Mouse (Mus musculus) adrenal gland, adult 2 months (tissue): ENCODE measurements around the gene Optc. TPM values are rescaled to one million over a fixed set of nuclear protein-coding genes. Genes with fewer than 3 reads are reported as not detected.

Source experiments
- DNase-seq: peaks from one replicate; pipeline ENCODE4 v3.0.0; 2021
- long read RNA-seq: library from polyadenylated mRNA; stranded (forward); transcript quantifications from one replicate; pipeline ENCODE4 v2.0.0, GENCODE M21; 2021
- polyA plus RNA-seq: library from polyadenylated mRNA; depleted of rRNA; stranded (reverse); fragments of >200 nt; gene quantifications from 2 replicates; pipeline ENCODE4 v1.2.3, GENCODE M21; 2012; rRNA removed
- total RNA-seq, 2 experiments: library from RNA; stranded (reverse); gene quantifications; 2 replicates each; pipeline ENCODE4 v1.2.3; 2021

Optc gene
- total RNA-seq = 1 to 10 TPM in 1 of 2 experiments, under 1 TPM in 1; 0.98 to 1.0 TPM
- polyA plus RNA-seq = 0.83 and 1.3 TPM in 2 replicates
- long read RNA-seq, partial matches to known transcripts = 0 of 2 reads
- long read RNA-seq, other reads (novel, unspliced or antisense) = 2 of 2 reads

DNA sequence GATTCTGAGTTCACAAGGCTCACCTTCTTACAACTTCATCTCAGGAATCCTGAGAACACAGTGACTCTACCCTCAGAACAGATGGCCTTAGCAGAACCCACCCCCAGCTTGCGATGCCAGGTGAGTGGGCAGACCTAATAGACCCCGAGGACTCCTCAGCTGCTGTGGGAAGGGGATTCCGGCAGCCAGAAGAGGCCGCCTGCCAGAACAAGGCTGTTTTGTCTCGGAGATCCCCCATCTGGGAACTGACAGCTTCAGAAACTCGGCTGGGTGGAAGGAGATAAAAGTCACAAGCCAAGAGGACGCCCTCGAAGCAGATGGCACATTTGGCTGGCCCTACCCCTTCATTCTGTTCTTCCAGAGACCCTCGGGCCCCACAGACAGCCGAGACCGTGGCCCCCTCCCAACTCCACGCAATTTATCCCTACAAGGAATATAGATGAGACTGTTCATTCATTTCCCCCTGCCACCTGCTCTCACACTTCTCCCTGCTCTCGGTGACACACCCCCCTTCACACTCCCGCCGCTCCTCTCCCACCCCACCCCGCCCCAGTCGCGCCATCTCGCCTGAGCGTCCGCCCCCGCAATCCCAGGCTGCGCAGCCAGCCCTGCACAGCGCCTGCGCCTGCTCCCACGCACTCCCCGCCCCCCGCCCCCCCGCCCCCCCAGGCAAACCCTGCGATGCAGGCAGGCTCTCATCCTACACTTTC, at the start of gene Optc:
TSS of gene Optc (minus strand) at position 51 of the 710 bp plus-strand sequence.
- no peak for DNase-seq

DNA sequence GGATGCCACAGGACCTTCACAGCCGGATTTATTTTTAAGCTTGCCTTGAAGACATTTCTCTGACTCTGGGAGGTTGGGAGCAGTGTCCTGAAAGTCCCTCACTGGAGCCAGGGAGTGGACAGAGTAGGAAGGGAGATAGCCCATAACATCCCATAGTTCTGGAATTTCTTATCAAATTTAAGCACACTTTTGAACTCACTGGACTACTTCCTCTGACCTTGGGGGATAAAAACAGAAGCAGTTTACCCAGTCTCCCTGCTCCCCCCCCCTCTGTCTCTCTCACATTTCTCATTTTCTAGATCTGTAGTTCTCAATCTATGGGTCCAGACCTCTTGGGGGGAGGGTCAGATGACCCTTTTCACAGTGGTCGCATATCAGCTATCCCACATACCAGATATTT, 46.2 kb upstream of the Optc start:
- no peak for DNase-seq

DNA sequence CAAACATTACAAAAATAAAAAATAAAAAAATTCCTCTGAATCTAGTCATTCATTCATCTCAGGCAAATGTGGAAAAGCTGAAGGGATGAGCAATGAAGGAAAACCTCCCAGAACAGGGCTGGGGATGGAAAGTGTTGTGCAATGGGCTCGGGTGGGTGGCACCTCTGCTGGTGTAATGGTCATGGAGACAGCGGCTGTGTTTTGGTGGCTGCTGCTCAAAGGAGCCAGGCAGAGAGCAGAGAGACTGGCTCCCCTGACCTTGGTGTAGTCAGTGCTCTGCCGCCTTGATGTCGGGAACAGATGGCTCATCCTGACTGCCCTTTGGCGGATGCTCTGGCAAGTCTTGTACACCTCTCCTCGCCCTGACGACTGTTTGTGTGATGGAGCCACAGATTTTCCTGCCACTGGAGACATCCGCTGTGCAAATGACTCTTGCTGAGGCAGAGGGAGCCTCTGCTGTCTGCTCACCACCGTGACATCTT, 45.5 kb upstream of the Optc start:
- DNase-seq = peak; percentile 88

DNA sequence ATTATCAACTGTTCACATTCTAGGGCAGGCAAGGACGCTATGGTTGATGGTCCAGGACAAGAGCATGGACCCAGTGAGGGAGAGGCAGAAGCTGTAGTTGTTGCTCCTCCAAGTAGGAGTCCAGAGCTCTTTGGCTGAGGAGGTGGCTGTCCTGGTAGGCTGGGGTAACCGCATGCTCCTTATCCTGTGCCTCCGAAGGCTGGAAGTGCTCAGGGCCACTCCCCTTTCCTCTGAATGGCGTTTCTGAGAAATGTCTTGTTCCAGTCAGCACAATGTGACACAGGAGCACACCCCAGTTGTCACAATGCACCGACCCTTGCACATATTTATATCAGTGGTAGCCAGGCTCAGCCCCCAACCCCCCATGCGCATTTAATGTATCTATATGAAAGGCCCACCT, 43.8 kb upstream of the Optc start:
- DNase-seq = no peak

DNA sequence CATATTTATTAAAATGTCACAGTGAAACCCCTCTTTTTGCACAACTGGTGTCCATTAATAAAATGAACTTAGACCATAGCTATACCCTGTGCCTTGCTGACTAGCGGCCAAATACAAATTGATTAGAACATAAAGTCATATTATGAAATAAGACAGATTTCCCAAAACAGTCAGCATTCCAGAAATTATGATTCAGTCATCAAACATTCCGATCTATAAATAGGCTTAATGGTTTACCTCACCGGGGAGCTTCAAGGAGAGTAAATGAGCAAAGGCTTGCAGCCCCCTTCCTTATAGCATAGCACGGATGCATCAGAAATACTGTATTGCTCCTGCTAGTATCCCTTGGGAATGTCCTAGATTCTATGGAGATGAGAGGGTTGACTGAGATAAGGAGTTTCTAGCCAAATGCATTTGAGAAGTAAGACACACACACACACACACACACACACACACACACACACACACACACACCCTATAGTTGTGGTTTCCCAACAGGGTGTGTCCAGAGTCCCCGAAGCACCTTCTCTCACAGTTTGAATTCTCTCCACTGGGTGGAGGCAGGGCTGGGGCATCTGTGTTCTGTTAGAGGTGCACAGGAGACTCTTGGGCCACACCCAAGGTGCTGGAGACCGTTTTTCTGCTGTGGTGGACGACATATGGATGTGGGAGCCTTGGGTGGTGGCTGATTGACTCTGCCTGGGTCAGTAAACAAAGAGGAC, 42.4 kb upstream of the Optc start:
- no peak for DNase-seq

DNA sequence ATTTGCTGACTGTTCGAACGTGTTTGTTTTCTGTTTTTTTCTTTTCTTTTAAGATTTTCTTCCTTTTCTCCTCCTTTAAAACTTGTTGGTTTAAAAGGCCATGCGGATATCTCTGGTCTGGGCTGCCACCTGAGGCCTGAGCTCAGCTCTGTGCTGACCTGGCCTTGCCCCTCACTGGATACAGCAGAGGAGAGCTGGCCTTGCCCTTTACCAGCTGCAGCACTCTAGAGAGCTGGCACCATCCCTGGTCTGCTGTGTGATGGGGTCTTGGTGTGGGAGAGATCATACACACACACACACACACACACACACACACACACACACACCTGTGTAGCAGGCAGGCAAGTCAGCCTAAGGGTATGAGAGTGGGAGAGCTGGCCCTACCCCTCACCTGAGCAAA, 37.3 kb upstream of the Optc start:
- peak; percentile 65 for DNase-seq

DNA sequence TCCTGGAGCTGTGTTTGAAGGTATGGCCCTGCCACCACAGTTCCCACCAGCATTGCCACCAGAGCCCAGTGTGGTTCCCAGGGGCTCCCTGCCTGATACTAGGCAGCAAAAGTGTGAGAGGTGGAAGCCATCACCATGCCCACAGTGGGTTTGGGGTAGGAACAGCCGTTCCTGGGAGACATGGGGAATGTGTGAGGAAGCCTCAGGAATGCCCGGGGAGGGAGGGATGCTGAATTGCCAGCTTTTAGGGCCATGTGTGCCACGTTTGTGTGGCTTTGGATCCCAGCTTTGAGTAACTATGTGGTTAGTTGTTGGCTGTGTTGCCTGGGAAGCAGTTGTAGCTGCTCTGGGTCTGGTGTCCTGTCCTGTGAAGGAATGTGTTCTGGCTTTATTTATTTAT, 34.1 kb upstream of the Optc start:
- DNase-seq = no peak

DNA sequence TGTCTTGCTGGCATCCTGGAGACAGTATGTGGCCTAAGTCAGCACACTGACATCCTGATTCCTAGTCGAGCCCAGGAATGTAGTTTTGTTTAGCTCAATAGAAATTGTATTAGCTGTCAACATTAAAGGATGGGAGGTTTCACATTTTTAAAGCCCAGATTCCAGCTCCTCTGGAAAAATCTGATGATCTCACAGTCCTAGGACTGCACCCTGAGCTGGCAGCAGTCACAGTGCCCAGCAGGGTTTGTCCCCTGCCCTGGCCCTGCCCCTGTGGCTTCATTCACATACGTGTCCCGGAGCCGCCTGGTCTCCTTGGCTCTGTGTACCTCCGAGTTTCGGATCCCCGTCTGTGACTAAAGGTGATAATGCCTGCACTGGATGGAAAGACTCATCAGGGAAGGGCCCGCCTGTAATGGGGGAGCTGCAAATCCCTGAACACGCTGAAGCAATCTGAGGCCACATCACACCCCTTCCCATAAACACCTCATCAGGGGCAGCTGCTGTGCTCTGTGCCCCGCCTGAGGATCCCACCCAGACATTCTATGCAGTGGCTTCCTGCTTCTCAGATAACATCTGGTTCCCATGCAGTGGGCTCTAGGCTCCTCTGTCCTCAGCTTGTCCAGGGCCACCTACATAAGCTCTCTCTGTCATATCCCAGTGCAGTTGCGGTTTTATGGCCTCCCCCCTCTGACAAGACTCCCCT, 33.5 kb upstream of the Optc start:
- no peak for DNase-seq

DNA sequence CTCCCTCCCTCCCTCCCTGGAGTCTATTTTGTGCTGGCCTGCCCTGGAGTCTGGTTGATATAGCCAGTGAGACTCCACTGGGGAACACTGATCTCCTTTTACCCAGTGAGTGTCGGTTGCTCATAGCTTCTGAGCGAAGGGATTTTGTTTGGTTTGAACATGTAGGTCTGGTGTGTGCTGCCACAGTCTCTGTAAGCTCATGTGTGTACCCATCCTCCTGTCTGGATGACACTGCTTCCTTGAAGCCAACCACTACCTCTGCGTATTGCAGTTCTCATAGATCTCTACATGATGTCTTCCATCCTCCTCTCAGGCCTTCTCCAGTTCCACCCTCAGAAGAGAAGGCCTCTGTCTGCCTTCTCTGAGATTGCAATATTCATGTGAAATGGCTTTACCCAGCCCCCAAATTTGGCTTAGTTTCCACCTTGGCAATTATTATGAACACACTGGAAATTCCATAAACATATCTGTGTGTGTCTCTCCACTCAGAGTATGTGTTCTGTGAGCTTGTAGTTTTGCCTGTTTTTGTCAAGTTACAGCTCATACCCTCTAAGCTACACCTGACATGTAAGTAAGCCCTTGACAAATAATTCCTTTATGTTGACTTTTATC, 32.8 kb upstream of the Optc start:
- DNase-seq = no peak

DNA sequence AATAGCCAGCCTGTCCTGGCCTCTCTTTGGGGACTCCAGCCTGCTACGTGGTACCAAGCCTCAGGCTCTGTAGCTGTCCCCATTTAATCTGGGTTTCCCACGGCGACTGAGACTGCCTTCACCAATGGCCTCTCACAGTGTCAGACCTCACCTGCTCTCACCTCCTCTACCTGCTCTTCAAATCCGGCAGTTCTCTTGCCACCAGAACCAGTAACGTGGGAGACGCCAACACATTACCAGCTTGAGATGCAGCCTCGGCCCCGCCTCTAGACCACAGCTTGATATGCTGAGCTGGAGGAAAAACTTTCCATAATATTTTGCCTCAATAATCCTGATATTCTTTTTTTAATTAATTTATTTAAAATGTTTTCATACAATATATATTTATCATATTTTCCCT, 31.9 kb upstream of the Optc start:
- no peak for DNase-seq

DNA sequence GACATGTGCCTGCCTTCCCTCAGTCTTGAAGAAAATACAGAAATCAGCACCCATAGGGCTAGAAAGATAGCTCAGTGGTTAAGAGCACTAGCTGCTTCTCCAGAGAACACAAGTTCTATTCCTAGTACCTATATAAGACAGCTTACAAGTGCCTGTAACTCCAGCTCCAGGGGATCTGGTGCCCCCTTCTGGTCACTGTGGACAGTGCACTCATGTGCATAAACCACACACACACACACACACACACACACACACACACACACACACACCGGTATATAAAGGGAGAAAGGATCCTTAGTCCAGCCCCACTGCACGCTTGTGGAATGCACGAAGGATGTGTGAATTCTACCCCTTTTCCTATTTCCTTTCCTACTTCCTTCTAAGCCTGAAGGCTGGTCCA, 28.4 kb upstream of the Optc start:
- DNase-seq = no peak

DNA sequence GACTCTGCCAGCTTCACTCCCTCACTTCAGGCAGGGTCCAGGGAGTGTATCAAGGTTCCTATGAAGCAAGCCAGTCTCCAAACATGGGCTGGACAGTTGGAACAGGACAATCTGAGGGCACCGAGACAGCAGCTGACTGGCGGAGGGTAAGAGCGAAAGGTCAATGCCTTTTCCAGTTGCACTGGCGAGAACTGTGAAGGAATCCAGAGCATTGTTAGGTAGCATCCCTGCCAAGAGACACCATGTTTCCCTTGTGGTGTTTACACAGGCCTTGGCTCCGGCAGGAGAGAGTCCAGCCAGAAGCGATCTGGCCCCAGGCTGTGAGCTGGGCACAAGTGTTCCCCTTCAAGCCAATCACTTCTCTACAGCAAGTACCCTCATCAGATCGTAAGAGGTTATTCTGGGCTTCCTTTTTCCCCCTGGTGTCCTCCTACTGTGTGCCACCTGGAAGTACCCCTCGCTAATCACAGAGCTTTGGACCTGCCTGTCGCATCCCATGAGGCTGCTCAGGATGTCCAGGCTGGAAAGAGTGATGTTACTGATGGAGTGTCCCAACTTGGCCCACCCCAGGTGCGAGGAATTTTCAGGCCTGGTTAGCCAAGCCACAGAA, 26.7 kb upstream of the Optc start:
- peak; percentile 37 for DNase-seq

DNA sequence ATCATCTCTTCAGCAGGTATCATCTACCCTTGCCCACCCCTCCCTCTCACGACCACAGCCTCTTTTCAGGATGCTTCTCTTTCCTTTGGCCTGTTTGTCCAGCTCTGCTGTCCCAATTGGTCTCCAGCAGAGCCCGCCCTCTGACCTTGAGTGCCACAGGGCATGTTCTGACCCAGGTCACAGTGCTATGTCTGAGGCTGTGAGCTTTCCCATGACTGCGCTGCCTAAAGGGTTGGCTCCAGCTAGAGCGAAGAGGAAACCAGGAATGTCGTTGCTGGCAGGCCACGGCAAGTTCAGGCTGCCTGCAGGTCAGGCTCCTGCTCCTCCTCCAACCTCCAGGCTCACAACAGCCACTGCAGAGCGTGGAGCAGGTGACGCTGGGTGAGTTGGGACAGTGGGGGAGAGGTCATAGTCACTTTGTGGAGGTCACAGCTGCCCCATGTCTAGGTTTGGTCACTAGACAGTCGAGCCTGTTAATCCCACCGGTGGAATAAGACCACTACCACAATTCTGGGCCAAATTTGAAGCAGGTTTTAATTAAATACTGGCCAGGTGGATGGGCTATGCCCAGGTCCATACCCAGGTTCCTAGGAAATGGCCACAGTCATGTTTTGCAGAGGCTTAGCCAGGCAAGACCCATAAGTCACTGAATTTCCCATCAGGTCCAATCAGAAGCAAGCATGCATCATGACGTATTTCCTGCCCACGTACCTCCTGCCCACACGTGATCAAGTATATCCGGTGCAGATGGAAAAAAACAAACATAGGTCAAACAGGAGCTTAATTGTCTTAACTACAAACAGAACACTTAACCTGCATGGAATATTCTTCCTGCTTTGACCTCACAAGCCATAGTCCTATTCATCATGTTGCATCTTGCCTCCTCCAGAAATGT, 25.7 kb upstream of the Optc start:
- DNase-seq = no peak

DNA sequence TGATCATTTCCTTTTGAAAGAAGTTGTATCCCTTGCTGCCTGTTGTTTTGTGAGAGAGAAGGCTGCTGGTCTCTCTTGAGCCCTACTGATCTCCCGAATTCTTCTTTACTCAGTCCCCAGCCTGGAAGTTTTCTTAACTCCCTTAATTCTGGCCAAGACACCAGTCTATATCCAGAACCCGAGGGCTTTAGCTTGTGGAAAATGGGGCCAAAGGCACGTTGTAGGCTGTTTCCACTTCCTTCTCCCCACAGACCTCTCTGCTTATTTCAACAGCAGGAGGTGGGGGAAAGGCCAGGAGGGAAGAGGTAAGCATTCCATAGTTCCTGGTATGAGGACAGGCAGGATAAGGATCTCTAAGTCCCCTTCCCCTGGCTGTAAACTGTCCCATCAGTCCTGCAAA, 22.2 kb upstream of the Optc start:
- DNase-seq = no peak

DNA sequence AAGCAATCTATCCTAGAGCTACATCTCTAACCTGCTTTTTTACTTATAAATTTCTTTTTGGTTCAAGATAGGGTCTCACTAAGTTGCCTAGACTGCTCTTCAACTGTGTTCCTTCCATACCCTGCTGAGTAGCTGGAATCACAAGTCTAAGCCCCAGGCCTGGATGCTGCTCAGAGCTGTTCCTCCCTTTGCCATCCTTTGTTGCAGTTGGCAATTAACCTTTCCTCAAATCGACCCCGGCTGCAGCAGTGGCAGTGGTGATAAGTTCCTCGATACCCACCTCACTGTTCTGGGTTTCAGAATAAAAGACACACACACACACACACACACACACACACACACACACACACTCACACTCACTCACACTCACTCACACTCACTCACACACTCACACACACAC, 17.4 kb upstream of the Optc start:
- no peak for DNase-seq

DNA sequence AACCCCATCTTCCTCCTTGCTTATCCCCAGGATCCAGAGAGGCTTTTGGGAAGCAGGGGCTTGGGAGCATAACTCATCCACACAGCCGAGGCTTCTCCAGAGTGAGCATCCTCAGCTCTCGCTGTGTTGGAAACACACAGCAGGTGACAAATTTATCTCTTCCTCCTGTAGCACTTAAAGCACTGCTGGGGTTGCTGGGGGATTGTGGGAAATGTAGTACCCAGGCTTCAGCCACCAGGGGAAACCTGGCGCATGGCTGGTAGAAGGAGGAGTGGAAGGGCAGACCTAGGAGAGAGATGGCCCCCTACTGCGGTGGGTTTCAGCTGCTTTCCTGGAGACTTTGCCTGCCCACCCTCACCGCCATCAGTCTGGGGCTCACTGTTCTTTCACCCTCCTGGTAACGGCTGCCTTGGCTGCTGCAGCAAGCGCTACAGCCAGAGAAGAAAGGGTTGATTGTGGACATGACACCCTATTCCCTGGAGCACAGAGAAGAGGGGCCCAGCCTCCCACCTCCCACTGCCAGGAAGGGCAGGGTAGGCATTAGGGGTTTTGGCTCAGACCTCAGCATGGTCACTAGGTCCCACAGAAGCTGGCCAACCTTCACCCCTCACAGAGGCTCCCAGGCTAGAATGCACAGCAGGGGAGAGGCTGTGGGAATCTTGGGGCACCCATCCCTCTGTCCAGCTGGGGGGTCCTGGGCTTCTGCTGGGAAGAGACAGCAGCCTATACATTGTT, 16.5 kb upstream of the Optc start:
- no peak for DNase-seq

DNA sequence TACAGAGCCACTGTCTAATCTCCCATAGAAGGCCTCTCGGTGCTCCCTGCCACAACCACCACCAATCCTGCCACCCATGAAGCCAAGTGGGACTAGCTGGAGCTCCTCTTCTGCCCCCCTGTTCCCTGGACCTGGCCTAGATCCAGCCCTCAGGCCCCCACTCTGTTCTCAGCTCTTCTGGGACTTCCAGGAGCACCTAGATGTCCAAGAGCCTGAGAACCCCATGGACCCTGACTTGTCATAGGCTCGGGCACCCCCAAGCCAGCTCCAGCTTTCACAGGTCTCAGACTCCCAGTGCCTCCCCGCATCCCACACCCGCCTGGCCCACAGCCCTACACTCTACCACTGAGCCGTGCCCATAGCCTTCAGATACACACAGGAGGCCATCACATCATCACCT, 15.3 kb upstream of the Optc start:
- DNase-seq = no peak

DNA sequence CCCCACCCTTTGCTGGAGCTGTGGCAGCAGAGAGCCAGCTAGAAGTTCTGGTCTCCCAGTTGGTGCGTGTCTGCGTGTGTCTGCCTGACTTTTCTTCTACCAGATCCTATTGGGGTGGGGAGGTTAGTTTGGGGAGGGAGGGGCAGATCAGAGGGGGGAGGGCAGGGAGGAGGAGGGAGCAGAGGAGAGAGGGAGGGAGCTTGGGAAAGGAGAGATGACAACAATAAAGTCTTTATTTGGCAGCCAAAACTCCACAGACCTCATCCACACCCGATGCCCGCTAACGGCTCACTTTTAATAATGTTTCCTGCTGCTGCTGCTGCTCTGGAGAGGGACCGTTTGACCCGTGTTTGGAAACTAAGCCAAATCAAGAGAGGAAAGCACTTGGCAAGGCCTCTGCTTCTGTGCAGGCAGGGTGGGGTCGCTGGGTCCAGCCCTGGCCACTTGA, 13.5 kb upstream of the Optc start, which contains the start of gene Prelp:
TSS of gene Prelp (minus strand) at position 111 of the 448 bp plus-strand sequence.
- peak; percentile 51 for DNase-seq

DNA sequence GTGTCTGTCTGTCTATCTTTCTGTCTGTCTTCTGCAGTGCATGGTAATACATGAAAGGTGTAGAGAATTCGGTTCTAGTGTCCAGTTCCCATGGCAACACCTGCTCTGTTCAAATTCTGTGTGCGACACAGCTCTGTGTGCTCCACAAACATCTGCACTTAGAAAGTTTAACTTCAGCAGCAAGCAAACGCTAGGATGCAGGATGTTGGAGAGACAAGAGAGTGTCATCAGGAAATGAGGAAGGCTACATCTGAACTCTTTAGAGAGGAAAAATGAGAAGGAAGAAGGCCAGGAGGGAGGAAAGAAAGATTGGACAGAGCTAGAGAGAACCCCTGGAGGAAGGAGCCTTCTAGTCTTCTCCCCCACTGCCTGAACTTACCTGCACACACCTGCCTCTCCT, 13.1 kb upstream of the Optc start:
- no peak for DNase-seq

DNA sequence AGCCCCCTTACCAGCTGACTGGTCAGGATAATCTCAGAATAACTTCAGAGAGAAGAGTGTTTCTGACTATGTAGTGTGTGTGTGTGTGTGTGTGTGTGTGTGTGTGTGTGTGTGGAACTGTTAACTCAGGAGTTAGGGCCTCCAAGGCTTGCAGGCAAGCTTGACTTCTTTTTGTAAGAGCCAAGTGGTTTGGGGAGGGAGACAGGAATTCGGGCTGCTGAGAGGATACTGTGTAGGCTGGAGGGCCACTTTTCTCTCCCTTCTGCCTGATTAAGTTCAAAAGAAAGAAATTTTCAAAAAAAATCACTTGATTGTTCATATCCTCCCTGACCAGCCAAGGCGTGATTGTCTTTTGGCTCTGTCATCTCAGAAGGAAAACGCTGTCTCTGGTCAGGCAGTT, 12.6 kb upstream of the Optc start:
- no peak for DNase-seq
